Mouse (Mus musculus) stomach, postnatal 0 days (tissue): ENCODE measurements at regions not wholly inside any gene's neighbourhood (a gene's known extent, or its start where the extent isn't known, plus 50 kb on each side); places are given as distances from the start of the nearest gene placed in this dataset.
A peak's percentile ranks its signal among the peaks of the same experiment; 100 is the strongest.
"Not testable (repeated sequence)": the region's sequence is repeated elsewhere in the genome, so short reads cannot be mapped to it uniquely, and the experiment has no call there.

Source experiments
- ATAC-seq: fragments of 200-750 bp; cut with Nextera tagmentation; 2 replicates; pipeline ENCODE4 v1.8.0; 2017; ENCODE audit not compliant: low FRiP score, low TSS enrichment
- DNase-seq: peaks from one replicate; pipeline ENCODE4 v3.0.0-alpha.2; 2016; ENCODE audit warnings: low spot score
- H3K27ac ChIP-seq: fragments of 300-500 bp; sonication (generic); replicated peaks from 2 replicates; pipeline ENCODE4 v1.5.1; 2014; ENCODE audit warnings: mild to moderate bottlenecking, control low read depth
- H3K27me3 ChIP-seq: fragments of 300-500 bp; sonication (generic); 2 replicates; pipeline ENCODE4 v1.6.1; 2014; ENCODE audit warnings: low read length; ENCODE audit not compliant: control insufficient read depth, insufficient read depth
- H3K36me3 ChIP-seq: fragments of 300-500 bp; sonication (generic); 2 replicates; pipeline ENCODE4 v1.6.1; 2014; ENCODE audit warnings: low read length, mixed read lengths; ENCODE audit not compliant: control insufficient read depth, insufficient read depth
- H3K4me1 ChIP-seq: fragments of 300-500 bp; sonication (generic); replicated peaks from 2 replicates; pipeline ENCODE4 v1.6.1; 2014; ENCODE audit warnings: antibody characterized with exemption; ENCODE audit not compliant: control insufficient read depth, insufficient read depth
- H3K4me2 ChIP-seq: fragments of 300-500 bp; sonication (generic); replicated peaks from 2 replicates; pipeline ENCODE4 v1.6.1; 2014; ENCODE audit warnings: low read depth, mild to moderate bottlenecking, control low read depth, moderate library complexity
- H3K4me3 ChIP-seq: fragments of 300-500 bp; sonication (generic); 2 replicates; pipeline ENCODE4 v1.5.1; 2014; ENCODE audit warnings: low read depth, low read length, control low read depth
- H3K9ac ChIP-seq: fragments of 300-500 bp; sonication (generic); 2 replicates; pipeline ENCODE4 v1.6.1; 2014; ENCODE audit warnings: mild to moderate bottlenecking, low read length, control low read depth, mixed read lengths
- H3K9me3 ChIP-seq: fragments of 300-500 bp; sonication (generic); 2 replicates; pipeline ENCODE4 v1.6.1; 2016; ENCODE audit warnings: low read length; ENCODE audit not compliant: control insufficient read depth
- CTCF ChIP-seq: IDR thresholded peaks from 2 replicates; pipeline ENCODE4 v1.5.1; 2016; ENCODE audit warnings: antibody characterized with exemption, low read depth, mild to moderate bottlenecking, moderate library complexity
- EP300 ChIP-seq: optimal IDR thresholded peaks from 2 replicates; pipeline ENCODE3; 2016; ENCODE audit warnings: antibody characterized with exemption
- WGBS: fragments of 180-500 bp; shearing (Covaris S2); extraction: QIAGEN DNeasy Blood & Tissue Kit; methylation state at CpG from one replicate; pipeline ENCODE4 v1.1.7; 2014; 5-methylcytosine and 5-hydroxymethylcytosine counted together

DNA sequence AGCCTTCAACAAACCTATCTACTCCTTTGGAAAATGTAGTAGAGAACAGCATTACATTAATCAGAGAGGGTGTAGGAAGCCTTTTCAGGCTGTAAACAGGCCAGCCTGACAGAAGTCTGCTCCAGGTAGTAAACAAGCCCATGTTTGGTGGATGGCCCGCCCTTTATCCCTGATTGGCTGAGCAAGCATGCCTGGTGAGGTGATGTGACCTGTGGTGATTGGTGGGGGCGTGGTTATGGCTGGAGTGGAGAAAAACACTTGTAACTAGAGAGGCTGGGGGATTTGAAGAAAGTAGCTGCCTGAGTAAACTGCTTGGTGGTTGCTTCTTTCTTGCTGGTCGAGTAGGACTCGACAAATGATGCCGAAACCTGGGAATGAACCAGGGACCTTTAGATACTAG lies 621.3 kb upstream of the Dsel start:
- not testable (repeated sequence) for H3K36me3 ChIP-seq, H3K27ac ChIP-seq, H3K9me3 ChIP-seq, H3K4me3 ChIP-seq, H3K4me2 ChIP-seq, H3K9ac ChIP-seq, H3K4me1 ChIP-seq, H3K27me3 ChIP-seq, ATAC-seq, DNase-seq
- WGBS: 72% methylated on average over 5 of the region's 5 CpGs

GRCm38 (mm10) chr1:112456047-112456446 lies 591.3 kb upstream of the Dsel start:
- Histone ChIP-seq H3K9me3 (no peaks in the 10 kb centered on the region), H3K4me2 (no peak overlapping the region), H3K4me3 (no peak overlapping the region), H3K27ac (no peak overlapping the region), H3K9ac (no peak overlapping the region), H3K4me1 (no peaks in the 10 kb centered on the region), H3K27me3 (no peaks in the 10 kb centered on the region), H3K36me3 (no peaks in the 10 kb centered on the region)
- peak; percentile 71 for TF ChIP-seq CTCF
- no peak for TF ChIP-seq EP300
- DNase-seq (peak; percentile 43), ATAC-seq (no peak)
- 37% methylated on average over 11 of the region's 11 CpGs for WGBS

DNA sequence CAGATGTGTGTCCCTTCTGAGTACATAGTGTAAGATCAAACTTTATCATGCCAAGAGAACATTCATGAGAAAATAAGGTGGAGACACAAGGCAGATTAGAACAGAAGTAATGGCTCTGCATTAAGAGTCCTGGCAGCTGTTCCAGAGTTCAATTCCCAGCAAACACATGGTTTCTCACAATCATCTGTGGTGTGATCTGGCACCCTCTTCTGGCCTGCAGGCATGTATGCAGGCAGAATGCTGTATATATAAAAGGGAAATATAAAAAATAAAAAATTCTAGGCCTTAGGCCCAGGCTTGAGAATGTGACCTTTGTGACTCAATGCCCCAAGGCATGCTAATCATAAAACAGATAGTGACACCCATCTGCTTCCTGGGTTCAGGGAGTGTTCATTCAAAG lies 587.7 kb upstream of the Dsel start:
- no peaks in the 10 kb centered on the region for H3K9me3 ChIP-seq
- H3K4me1 ChIP-seq: no peaks in the 10 kb centered on the region
- H3K9ac ChIP-seq: no peak overlapping the region
- no peaks in the 10 kb centered on the region for H3K36me3 ChIP-seq
- H3K27ac ChIP-seq: no peak overlapping the region
- DNase-seq (no peak), ATAC-seq (no peak)
- H3K4me2 ChIP-seq: no peak overlapping the region
- no peak overlapping the region for H3K4me3 ChIP-seq
- TF ChIP-seq EP300 (no peak), CTCF (peak; percentile 42)
- H3K27me3 ChIP-seq: no peaks in the 10 kb centered on the region

DNA sequence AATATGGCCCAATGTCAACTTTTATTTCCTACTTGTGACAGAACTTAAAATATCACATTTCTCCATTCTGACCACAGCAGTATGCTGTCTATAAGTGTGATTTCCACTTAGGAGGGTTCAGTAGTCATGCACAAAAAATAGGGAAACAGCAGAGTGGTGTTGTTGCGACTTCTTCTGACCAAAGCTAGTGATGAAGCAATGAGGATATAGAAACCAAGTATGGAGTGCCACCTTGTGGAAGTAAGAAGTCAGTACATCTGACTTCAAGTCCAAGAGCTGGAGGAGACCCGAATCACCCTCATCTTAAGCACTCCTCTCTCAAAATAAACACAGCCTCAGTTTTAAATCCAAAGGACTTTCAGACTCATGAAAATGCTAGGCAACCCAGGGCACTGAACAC lies 586.9 kb upstream of the Dsel start:
- Histone ChIP-seq H3K4me1 (no peaks in the 10 kb centered on the region), H3K27me3 (no peaks in the 10 kb centered on the region), H3K27ac (no peak overlapping the region), H3K4me3 (no peak overlapping the region), H3K36me3 (no peaks in the 10 kb centered on the region), H3K9ac (no peak overlapping the region), H3K4me2 (no peak overlapping the region), H3K9me3 (no peaks in the 10 kb centered on the region)
- 13% methylated on average over 2 of the region's 2 CpGs for WGBS
- TF ChIP-seq CTCF (peak; percentile 80), EP300 (no peak)
- no peak for ATAC-seq
- no peak for DNase-seq

DNA sequence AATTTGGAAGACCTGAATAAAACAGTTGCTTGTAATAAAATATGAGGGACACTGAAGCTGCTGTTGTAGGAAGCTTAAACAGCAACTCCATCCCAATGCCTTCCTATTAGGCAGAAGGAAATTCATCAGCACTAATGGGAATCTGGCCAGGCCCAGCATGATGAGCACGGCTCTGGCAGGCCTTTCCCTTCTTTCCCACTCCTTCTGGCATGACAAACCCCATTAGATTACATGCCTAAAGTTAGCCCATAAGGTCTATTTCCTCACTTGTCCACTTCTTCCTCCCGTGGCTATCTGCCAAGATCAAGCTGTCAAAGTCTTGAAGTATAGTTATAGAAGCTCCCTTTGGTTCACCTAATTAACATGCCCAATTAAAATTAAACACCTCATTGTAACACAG lies 574.4 kb upstream of the Dsel start:
- ATAC-seq (no peak), DNase-seq (no peak)
- H3K27me3 ChIP-seq: no peaks in the 10 kb centered on the region
- no peaks in the 10 kb centered on the region for H3K4me1 ChIP-seq
- no peak overlapping the region for H3K4me2 ChIP-seq
- TF ChIP-seq CTCF (no peak), EP300 (no peak)
- H3K9ac ChIP-seq: no peak overlapping the region
- WGBS: 61% methylated on average over 2 of the region's 2 CpGs
- no peak overlapping the region for H3K27ac ChIP-seq
- H3K36me3 ChIP-seq: no peaks in the 10 kb centered on the region
- H3K9me3 ChIP-seq: no peaks in the 10 kb centered on the region
- no peak overlapping the region for H3K4me3 ChIP-seq

DNA sequence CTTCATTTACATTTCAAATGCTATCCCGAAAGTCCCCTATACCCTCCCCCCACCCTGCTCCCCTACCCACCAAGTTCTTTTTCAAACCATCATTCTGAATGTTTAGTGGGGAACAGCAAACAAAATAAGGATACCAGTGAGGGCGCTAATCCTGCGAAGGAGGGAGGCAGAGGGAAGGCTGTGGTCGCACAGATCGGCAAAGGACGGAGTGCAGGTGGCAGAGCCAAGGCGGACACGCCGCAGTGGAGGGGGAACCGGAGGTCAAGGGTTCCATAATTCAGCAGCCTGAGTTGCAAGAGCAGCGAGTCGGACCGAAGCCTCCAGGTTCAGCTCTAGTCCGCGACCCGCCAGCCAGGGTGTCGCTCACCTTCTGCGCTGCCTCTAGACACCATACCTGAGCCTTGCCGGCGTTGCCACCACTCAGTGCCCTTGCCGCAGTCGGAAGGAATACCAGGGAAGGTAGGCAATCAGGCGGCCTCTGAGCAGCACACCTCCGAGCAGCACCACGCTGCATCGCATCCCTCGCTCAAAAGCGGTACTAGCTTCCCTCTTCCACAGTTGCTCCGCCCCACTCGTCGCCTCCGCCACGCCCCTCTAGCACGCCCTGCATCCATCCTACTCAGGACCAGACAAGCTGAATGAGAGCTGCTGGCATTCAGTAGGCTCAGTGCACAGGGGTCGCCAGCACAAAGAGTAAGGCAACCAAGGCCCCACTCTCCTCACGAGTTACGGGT lies 551.8 kb upstream of the Dsel start:
- Histone ChIP-seq H3K4me1 (no peaks in the 10 kb centered on the region), H3K27me3 (no peaks in the 10 kb centered on the region), H3K4me3 (0 out of 2 replicates have a peak overlapping the region, but pooled peaks have one; percentile 8), H3K9ac (0 out of 2 replicates have a peak overlapping the region, but pooled peaks have one; percentile 8), H3K9me3 (no peaks in the 10 kb centered on the region), H3K36me3 (no peaks in the 10 kb centered on the region), H3K4me2 (peak overlapping the region; percentile 44), H3K27ac (no peak overlapping the region)
- WGBS: 6% methylated on average over 37 of the region's 37 CpGs
- DNase-seq: peak; percentile 30
- TF ChIP-seq CTCF: no peak
- no peak for TF ChIP-seq EP300
- no peak for ATAC-seq
